Mouse (Mus musculus): ENCODE measurements at regions not wholly inside any gene's neighbourhood (a gene's known extent, or its start where the extent isn't known, plus 50 kb on each side); places are given as distances from the start of the nearest gene placed in this dataset.

GRCm38 (mm10) chr13:32649982-32650381 is 133.8 kb downstream of the Mylk4 start:
- no peak for DNase-seq

DNA sequence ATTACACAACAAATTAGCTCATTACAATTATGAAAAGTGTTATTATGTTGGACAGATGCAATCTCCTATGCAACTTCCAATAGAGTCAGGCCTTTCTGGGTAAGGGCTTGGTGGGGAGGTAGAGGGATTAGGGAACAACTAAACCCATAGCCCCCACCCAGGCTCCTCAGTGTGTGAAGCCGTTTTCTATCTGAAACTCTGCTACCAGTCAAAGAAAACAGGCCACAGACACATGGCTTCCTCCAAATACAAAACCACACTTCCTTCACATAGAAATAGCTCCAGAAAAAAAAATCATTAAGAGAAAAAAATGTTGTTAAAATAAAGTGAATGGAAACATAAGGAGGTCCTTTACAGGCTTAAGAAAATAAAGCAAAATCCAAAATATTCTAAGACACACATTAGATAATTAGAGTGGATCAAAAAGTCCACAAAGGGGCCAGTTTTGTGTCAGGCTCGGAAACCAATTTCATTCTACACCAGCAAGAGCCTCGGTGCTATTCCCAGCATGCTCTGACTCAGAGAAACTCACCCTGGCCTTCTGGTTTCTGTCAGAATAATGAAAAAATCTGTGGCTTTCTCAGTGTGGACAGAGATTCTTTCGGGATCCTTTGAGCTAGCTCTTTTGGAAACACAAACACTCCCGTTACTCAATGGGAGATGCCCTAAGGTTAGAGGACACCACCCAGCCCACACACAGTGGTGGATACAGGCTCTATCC is 140.6 kb downstream of the Mylk4 start:
- DNase-seq, result no peak

DNA sequence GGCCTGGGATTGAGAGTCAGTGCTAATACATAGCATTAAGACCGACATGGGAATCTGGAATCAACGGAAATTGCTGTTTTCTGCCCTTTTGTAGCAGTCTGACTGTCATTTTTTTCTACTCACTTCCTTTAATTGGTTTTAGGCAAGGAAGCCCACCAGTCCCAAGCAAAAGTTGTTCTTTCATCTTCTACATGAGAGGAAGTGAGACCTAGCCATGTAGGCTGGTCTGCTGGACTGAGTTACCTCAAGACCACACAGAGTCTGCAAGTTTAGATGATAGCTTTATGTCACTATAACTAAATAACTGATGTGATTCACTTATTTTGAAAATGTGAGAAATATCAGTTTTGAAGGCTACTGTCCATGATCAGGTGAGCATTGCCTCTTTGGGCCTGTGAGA is 142.8 kb downstream of the Mylk4 start:
- DNase-seq, result no peak

GRCm38 (mm10) chr13:32630122-32630732 is 153.5 kb downstream of the Mylk4 start:
- DNase-seq, result no peak

- DNase-seq, result no peak
These were observed 169.8 kb downstream of the Mylk4 start for GRCm38 (mm10) chr13:32613916-32614315.

DNA sequence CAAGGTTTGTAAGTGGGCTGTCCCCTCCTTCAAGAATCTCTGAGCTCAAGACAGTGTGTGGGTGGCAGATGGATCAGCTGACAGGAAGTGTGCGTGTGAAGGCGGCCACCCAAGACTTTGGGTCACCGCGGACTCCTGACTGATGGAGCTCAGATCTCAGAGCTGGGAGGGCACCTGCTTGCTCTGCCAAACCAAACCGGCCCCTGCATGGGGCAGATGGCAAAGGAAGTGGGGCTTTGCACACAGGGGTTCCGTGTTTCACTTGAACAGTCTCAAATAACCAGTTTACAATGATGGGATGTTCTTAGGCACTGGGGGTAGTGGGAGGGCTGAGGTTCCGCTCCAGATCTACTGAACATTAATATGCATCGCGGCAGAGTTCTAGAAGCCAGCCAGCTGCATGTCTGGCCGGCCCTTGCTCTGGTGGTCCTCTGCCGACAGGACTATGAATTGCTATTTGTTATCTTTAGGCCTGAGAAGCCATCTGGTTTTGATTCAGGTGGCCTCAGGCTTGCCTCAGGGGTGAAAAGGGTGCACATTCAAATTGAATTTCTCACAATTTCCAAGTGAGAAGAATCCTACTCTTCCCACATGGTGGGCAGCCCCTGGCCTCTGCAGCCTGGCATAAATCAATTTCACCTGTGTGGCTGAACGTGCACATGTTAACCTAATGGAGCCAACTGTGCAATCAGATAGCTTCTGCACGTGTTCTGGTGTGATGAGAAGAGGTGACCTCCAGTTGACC is 172.0 kb downstream of the Mylk4 start:
- no peak for DNase-seq

- no peak for DNase-seq
These were observed 172.8 kb downstream of the Mylk4 start for GRCm38 (mm10) chr13:32610970-32611369.

- no peak for DNase-seq
These were observed 175.3 kb downstream of the Mylk4 start for GRCm38 (mm10) chr13:32608413-32608812.

- DNase-seq, result no peak
These were observed 179.7 kb downstream of the Mylk4 start for GRCm38 (mm10) chr13:32603925-32604590.

DNA sequence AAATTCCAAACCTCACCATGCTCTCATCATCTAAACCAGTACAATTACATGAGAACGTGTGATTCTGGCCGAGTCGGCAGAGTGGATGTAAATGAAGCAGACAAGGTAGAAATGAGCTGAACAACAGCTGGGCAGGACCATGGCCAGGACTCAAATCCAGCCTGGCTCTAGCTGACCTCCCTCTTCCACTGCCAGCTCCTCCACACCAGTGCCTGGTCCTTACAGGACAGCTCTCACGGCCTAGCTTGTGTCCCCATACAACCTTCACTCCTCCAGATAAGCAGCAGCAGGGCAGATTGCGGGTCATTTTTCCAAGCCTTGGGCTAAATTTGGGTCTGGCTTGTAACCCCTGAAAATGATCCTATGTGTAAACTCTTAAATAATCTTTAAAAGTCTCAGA is 182.4 kb downstream of the Mylk4 start:
- no peak for DNase-seq

- no peak for DNase-seq
These were observed 190.1 kb downstream of the Mylk4 start for GRCm38 (mm10) chr13:32593611-32594010.

DNA sequence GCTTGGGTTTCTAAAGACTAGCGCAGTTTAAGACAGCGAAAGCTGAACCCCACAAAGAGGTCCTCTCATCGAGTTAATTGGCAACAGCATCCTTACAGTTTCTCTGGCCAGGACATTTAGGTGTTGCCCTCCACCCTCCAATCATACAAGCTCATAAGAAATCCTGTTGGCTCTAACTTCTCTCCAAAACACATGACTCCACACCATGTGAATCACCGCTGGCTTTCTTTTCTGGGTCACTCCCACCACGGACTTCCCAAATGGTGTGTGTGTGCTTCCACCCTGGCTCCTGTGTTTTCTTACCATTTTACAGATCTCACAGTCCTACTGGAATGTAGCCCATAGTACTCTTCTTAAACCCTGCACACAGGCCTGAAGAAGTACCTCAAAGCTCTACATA is 190.6 kb downstream of the Mylk4 start:
- DNase-seq, result no peak

- DNase-seq, result no peak
These were observed 202.2 kb downstream of the Mylk4 start for GRCm38 (mm10) chr13:32581598-32581997.

DNA sequence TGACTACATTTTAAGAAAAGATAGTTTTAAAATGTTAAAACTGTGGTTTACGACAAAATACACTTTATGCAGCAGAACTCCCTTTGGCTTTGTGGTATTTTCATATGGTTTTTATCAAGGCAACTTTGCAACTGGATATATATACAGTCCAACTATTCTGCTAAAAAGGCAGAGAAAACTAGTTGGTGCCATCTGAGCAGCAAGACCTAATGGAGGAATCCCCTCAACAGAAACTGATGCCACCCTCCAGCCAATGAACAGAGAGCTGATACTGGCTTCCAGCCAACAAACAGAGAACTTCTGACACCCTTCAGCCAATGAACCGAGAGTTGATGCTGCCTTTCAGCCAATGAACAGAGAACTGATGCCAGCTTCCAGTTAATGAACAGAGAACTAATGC is 215.9 kb downstream of the Mylk4 start:
- no peak for DNase-seq

DNA sequence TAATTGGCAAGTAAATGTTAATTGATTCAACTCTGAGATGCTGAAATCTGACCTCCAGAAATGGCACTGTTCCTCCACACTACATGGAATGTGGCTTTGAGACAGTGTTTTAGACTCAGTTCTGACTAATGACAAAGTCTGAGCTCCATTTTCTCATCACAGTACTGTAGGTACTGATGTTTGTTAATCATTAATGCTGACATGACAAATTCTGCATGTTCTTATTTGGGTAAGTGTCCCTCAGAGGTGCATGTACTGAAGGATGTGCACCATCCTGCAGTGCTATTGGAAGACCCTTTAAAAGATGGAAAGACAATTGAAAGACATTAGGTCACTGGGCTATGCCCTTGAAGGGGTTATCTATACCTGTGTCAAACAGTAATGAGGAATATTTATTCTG is 222.1 kb upstream of the Gmds start:
- no peak for DNase-seq

GRCm38 (mm10) chr13:32556396-32556795 is 217.9 kb upstream of the Gmds start:
- DNase-seq, result no peak

GRCm38 (mm10) chr13:32555064-32555463 is 216.5 kb upstream of the Gmds start:
- DNase-seq, result no peak

DNA sequence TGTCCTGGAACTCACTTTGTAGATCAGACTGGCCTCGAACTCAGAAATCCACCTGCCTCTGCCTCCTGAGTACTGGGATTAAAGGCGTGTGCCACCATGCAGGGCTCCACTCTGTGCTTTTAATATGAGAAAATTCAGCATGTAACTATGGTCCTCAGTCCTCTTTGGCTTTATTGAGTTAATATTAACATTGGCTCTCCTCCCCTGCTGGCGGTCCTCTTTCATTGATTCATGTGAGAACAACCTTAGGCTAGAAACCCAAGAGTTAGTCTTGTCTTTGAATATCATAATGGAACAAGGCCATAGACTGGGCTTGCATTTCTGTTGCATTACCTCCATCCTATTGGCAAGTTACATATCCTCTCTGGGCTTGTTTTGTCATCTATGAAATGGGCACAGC is 216.1 kb upstream of the Gmds start:
- no peak for DNase-seq

DNA sequence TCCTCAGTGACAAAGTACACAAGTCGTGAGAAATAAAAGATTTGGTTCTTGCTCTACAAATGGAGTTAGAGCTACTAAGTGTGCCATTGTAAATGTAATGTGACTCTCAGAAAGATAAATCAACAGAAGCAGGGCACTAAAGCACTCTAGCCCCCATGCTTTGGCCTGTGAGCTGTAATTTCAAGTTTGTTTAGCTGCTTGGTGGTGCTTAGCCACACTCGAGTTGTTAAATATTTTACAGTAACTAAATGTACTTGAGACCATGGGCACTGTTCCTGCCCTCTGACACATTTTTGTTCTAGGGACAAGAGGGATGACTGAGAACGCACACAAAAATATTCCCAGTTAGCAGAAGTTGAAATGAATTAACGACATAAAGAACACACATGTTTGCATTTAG is 214.6 kb upstream of the Gmds start:
- DNase-seq, result no peak

DNA sequence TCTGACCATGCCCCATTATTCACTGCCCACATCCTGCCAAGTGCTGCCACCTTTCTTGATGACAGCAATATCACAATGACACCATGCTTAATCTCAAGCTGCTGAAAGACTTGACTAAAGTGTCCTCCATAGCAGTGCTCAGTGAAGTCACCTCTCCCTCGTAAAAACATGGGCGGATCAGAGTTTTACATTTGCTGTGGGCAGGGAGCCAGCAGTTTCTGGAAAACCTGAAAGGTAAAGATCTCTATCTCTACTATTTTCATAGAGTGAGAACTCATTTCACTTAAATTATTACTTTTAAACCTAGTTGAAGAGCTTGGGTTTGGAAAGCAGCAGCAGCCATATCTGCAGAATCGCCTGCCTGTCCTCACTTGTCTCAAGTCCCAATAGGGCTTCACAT is 211.6 kb upstream of the Gmds start:
- DNase-seq, result no peak

GRCm38 (mm10) chr13:32547126-32547525 is 208.6 kb upstream of the Gmds start:
- peak; percentile 3 for DNase-seq

DNA sequence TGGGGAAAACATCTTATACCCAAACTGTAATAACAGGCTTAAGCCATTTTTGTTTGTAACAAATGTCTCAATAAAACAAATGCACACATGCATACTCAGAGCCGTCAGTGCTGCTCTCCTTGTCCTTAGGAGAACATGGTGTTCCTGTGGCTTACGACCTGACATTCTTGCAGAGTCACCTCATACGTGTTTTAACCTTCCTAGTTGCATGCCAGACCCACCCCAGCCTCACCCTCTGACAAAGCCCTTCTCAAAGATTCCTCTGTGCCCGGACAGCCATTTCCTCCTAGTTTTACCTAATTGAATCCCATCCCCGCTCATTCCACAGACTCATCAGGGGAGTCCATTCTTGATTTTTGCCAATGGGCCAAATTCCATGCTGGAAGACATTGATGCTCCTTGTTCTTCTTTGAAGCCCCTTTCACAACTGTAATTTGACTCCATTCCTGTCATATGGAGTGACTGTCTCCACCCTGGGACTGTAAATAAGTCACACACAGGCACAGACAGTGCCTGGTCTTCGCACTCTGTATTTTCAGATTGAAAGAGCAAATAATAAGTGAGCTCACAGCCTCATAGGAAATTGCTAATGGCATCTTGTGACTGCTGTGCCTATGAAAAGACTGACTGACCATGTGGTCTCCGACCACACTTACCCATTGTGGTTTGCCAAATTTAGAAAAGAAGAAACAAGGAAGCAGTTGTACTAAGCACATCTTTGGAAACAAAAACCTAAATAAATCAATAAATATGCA is 206.6 kb upstream of the Gmds start:
- no peak for DNase-seq

GRCm38 (mm10) chr13:32541611-32542010 is 203.1 kb upstream of the Gmds start:
- DNase-seq, result no peak
